Mouse (Mus musculus) layer of hippocampus, postnatal 36 days (tissue): ENCODE data around the gene Arfip2. TPM values are rescaled to one million over a fixed set of nuclear protein-coding genes. Genes with fewer than 3 reads are reported as not detected.
A peak's percentile ranks its signal among the peaks of the same experiment; 100 is the strongest.

Experiments
- DNase-seq, 2 experiments: peaks; one replicate each; pipeline ENCODE4 v3.0.0; 2022
- total RNA-seq, 2 experiments: library from RNA; stranded (reverse); gene quantifications; 2 replicates each; pipeline ENCODE4 v1.2.3; 2021

Gene Arfip2
- total RNA-seq: 100 to 1,000 TPM in 1 of 2 experiments, 10 to 100 TPM in 1; 96.9 to 108 TPM

DNA sequence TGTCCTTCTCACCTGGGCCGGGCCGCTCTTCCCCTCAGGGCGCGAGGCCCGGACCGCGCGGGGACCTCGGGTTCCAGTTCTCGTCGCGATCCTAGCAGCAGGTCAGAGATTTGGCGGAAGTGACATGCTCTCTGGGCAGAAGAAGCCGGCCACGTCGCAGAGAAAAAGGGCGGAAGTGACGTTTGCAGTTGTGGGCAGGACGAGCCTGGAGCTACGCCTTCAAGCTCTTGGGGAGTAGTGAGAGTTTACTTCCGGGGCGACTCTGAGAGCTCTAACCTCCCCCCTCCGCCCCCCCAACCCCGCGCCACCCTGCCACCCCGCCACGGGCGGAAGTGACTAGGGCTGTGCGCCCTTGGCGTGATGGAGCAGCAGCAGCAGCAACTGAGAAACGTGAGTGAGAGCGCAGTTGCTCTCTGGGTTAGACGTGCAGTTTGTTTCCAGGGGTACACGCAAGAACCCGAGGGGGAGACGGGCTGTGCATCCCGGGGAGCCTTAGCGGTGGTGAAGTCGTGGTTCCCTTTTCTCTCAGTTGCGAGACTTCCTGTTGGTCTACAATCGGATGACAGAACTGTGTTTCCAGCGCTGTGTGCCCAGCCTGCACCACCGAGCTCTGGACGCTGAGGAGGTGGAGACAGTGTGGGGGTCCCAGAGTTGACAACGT lies at the start of gene Arfip2, which contains the start of gene Gm45799:
Arfip2 (minus strand) TSS at position 184 of the 661 bp plus-strand sequence.
Gm45799 (plus strand) TSS at position 320 of the 661 bp plus-strand sequence.
- DNase-seq: peak; percentile 95 to 97

DNA sequence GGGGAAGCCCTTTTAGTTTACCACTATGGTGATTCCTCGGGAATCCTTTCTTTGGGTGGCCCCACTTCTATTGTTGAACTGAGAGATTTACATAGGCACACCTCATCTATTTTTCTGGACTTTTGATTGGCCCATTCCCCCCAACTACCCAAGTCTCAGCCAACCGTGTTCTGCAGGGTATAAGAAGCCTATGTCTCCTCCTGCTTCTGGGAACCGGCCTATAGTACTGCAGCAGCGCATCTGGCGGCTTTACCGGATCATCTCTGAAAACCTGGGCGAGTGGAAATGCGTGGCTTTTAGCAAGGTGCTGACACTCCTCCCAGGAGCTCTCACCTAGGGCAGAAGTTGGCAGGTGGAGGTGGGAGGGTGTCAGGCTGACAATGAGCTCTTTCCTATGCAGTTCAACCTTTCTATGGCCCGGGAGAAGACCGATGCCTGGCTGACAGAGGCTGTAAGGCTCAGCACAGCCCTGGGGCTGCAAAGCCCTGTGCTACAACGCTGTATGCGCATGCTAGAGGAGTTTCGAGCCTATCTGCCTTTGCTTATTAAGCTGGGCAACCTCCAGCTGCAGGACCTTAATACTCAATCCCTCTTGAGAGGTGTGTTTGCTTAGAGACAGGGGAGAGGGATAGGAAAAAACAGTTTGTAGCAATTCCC lies 45.5 kb upstream of the Arfip2 start:
- no peak for DNase-seq

DNA sequence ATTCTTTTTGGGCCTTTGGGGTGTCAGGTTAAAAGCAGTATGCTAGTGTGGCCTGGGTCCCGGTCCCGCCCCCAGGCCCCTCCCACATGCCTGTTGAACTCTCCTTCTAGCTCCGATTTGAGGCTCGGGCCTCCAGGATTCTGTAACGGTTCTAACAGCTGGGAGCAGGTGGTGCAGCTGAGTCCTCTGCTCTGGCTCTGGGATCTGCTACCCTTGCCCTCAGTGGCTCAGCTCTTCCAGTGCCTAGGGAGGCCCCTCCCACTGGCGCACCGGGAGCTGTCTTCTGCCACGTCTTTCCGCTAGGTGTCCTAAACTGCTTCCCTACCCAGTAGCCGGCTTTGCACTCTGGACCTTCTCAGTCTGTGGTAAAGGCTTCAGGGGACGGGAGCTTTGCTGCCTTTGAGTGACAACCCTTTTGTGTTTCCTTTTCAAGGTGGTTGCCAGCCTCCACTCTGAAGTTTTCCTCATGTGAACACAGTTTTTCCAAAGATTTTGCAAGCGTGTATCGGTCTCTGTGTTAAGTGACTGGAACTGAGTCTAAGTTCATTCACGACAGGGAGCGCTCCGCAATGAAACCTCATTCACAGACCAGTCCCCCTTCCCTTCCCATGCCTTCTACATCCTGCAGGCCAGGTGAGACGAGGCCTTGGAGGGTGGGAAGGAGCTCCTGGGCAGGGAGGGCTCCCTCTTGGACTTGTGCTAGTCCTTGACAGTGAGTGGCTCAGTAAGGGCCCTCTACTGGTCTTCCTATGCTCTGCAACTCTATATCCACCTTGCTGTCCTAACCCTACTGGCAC lies 10.6 kb upstream of the Arfip2 start, which contains the start of gene Dnhd1:
Dnhd1 (plus strand) TSS at position 189 of the 797 bp plus-strand sequence.
- peak; percentile 40 to 60 for DNase-seq

DNA sequence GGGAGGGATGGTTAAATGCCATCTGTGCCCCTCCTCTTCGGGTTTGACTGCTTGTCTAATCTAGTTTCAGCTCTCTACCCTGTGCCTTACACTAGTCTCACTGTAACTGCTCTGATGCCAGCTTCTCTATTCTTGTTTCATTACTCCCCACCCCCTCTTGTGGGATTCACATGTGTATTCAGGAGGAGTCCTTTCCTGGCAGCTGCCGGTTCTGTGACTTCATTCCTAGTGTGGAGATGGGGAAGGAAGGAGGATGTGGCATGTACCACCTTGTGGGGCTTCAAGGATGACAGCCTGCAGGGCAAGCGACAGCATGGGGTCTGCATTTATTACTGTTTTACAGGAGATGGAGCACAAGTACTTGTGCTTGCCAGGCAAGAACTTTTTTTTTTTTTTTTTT lies 1.7 kb upstream of the Arfip2 start:
- no peak for DNase-seq

DNA sequence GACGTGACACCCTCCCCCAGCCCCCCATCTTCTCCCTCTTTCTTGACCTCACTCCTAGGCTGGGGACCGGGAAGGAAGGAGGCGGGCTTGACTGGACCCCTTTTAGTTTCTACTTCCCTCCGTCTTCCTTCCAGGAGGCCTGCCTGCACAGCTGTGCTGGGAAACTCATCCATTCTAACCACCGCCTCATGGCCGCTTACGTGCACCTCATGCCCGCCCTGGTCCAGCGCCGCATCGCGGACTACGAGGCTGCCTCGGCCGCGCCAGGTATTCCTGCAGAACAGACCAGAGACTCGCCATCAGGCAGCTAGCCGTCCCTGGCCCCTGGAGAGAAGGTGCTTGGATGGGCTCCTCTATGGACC lies 659 bp upstream of the Arfip2 start:
- no peak for DNase-seq

DNA sequence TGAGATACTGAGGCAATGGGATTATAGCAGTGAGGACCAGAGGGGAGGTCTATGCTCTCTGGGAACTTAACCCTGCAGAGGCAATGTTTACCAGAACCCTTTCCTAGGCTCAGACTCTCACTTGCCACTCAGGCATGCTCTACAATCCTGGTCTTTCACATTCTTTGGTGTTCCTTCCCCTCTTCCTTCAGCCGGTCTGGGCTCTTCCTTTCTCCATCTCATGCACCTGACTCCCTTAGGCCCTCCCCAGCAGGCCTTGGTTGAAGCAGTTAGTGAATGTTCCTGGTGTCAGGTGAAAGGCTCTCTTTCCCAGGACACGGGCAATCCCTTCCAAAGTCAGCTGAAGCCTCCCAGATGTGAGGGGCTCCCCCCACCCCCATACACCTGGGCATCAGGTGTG lies 460 bp downstream of the Arfip2 start, which contains the start of gene Timm10b:
Timm10b (plus strand) TSS at position 301 of the 400 bp plus-strand sequence.
- DNase-seq: no peak

DNA sequence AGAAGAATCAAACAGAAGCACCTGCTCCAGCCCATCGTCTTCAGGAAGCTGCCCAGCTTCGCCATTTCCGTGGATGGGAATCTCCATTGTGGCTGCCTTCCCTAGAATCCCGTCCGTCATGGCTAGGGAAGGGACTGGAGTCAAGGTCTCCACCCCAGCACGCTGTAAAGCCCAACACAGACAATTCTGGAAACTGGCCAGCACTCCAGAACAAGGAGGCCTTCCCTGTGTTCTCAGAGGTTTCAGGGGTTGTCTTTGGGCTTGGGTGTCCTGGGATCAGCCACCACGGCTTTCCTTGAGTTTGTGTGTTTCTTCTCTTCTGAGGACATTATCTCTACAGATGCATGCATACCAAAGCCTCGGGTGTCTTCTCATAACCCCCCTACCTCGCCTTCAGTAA lies 912 bp downstream of the Arfip2 start:
- no peak for DNase-seq

DNA sequence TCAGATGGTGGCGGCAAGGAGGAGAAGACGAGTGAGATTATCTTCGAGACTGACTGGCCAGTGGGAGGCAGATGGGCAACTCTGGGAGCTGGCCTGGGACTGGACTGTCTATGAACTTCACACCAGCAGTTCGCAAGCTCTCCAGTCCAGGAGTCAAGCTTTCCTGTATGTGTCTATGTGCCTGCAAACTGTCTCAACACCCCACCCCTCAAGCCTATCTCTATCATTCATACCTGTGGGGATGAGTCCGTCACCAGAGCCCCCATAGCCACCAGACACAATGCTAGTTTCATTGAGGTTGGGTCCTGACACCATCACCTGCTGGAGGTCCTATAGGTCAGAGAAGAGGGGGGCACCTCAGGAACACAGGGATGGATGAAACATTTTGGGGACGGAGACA lies 1.4 kb downstream of the Arfip2 start:
- no peak for DNase-seq

DNA sequence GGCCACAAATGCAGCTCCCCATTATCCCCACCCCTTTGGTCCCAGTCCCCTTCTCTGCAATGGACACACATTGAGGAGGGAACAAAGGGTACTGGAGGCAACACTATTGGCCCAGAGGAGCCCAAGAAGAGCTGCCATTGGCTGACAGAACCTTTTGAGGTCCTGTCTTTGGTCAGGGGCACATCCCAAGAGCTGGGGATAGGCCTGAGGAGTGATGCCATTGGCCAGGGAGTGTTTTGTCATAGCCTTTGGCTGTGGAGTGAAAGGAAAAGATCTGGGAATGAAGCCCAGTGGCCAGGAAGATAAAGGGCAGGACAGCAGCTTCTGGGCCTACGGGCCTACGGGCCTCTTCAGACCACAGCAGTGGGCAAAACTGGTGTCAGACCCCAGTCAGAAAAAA lies 4.5 kb downstream of the Arfip2 start:
- DNase-seq: no peak

DNA sequence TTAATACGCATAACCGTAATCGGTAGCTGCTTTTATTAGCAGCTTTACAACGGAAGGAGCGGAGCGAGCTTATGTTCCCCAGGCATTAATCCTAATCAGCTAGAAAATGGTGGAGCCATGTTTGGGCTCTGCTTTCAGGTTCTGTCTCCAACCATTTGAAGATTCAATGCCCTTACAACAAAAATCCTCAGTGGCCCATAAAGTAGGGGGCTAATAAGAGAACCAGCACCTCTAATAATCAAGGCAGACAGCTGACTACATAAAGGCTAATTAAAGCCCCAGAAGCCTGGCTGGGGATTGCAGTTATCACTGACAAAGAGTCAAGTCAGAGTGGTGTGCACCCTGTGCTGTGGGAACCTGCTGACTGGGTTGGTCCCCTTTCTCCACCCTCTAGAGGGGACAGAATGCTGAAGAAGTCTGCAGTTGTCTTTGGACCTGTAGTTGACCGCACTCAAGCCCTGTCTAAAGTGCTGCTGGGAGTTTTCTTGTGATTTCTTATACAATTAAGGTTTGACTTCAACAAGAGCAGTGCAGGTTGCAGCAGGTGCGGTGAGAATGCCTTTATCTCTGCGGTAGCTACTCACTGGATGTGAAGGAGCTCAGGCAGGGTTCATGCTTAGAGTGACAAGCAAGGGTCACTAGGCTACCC lies 5.8 kb downstream of the Arfip2 start:
- no peak for DNase-seq

DNA sequence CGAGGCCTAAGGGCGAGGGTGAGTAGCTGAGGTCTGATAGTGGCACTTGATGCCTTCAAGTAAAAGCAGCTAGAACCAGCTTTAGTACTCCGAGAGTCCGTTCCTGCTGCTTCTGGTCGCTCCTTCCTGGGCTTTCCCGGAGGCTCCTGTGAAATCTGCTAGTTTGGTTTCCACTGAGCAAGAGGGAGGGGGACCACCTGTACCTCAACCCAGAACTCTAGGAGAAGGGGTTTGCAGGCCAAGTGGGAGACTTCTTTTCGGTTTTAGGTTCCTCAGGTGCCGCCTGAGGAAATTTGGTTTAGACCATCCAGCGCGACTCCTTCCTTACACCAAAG lies 6.4 kb downstream of the Arfip2 start:
- no peak for DNase-seq

DNA sequence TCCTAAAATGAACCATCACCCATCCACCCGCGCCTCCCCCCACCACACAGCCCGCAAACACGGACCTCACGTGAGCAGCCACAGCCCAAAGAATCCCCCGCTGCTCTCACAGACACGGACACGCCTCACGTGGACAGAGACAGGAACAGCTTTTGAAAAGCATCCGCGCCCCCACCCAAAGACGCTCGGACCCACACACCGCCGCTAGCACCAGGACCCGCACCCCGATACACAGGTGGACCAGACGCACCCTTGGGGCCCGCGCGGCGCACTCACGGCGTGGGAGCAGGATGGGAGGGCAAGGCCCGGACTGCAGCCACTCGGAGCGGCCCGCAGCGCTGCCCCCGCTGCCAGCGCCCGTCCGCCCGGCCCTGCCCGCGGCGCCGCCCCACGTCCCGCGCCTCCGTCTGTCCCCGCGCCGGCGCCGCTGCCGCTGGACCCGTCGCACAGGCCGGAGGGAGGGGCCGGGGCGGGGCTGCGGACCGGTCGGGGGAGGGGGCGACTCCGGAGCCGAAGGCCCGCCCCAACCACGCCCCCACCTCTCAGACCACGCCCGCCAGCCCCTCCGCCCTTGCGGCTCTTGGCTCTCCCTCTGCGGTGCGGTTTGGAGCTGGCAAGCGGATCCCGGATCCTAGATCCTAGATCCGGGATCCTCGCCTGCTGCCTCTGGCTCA lies 7.0 kb downstream of the Arfip2 start, which contains the start of gene Trim3:
Trim3 (minus strand) TSS at position 445 of the 674 bp plus-strand sequence.
- peak; percentile 91 for DNase-seq

DNA sequence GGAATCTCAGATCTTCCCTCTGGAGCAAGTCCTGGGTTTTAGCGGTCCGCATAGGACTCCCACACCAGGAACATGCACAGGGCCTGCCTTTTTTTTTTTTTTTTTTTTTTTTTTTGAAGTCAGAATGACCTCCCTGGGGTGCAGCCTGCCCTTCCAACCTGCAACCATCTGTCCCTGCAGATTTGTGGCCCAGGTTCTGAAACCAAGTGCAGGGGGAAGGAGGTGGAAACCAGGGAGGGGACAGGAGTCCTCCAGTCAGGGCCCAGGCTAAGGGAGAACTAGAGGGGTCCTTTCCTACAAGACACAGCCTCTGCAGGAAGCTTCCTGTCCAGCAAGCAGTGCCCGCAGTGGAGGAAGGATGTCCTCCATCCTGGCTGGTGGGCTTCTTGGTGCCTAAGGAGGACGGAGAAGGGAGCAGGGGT lies 7.7 kb downstream of the Arfip2 start:
- DNase-seq: no peak

DNA sequence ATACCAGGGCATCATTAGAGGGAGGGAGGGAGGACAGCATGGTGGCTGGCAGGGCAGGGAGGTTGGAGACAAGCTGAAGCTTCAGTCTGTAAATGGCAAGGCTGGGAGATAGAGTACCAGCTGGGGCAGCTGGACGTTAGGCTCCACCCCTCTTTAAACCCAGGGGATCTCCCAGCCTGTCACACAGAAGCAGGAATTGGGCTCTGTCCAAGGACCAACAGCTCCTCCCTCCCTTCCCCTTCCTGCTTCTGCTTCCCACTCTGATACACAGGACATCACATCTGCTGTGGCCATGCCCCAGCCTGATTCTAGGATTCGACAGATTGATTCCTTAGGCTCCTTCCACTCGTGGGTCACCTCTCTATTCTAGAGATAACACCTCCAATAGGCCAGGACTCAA lies 11.6 kb downstream of the Arfip2 start:
- peak in 1 of 2 experiments; percentile 29 for DNase-seq

DNA sequence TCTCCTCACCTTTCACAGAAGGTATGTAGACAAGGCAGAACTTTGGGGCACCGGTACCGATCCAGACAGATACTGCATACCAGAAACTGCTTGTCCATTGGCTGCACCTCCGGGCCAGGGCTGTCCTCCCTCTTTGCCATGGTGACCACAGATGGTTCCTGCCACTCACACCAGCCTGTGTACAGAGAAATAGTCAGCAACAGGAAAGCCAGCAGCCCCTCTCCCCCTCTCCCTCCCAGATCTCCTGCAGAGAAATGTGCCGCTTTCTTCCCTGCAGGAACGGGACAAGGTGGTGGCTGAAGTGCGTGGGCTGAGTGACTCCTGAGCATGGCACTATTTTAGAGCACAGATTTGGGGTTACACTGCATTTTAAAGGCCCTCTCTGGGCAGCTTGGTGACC lies 14.8 kb downstream of the Arfip2 start:
- no peak for DNase-seq

DNA sequence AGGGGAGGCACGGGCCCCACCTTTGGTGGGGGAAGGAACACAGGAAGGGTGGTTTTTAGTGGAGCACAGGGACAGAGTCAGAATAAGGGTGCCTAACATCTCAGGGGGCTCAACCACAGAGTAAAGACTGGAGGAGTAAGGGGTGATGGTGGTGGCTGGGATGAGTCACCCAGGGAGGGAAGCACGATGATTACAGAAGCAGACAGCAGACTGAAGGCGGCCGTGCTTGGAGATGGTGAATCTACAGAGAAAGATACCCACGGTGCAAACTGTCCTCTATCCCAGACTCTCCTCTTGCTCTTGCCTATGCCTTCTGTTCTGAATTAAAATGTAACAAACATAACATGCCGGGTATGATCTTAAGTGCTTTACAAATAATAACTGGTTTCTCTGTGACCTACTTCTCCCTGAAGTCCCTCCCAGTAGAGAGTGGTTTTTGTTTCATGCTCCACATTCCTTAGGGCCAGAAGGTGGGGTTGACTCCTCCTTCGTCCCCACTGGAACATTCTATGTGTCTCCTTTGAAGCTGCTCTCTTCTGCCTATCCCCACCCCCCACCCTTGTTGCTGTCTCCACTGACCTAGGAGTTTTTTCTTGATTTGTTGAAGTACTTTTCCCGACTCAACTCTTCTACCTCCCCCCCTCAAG lies 18.4 kb downstream of the Arfip2 start:
- DNase-seq: no peak

DNA sequence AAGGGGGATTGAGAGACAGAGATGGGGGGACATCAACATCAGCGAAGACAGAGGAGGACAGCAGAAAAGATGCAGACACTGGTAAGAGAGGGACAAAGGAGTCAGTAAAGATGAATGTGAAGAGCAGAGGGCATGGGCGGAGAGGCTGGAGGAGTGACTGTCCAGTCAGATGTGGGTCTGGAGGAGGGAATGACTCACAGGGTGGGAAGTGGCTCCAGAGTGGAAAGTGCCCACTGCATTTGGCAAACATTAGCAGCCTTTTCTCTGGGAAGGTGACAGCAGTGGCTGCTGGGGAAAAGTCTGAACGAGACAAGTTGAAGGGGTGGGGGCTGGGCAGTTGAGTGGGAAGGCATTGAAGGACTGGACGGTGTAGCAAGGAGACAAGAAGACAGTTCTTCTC lies 19.2 kb downstream of the Arfip2 start:
- no peak for DNase-seq

DNA sequence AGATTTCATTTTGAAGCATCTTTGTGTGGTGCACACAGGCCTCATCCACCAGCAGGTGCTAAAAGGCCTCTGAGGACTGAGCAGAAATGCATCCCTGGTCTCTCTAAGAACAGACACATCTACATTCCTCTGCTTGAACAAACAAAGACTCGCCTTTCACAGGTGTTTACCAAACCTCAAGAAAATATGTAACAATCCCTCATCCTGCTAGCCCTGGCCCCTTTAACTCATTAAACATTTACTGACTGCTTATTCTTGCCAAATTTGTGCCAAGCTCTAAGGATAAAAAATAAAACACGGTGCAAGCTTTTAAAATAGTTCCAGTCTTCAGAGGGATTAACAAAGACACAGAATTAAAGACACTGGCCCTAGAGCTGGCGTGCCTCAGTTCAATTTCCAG lies 20.5 kb downstream of the Arfip2 start:
- DNase-seq: no peak

DNA sequence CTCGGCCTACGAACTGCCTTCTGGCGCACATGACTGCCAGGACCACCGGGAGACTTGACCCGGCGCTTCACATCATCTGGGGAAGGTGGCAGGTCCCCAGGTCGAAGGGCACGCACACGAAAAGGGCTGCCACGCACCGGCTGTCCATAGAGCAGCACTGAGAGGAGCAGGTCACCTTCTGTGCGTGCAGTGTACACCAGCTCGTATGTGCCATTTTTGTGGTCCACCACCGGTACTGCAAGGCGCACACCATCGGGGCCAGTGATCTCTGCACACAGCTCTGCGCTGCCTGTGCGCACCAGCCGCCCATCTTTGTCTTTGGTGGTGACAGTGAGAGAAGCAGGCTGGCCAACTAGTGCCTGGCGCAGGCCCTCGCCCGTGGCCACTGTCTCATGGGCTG lies 22.4 kb downstream of the Arfip2 start:
- DNase-seq: no peak

DNA sequence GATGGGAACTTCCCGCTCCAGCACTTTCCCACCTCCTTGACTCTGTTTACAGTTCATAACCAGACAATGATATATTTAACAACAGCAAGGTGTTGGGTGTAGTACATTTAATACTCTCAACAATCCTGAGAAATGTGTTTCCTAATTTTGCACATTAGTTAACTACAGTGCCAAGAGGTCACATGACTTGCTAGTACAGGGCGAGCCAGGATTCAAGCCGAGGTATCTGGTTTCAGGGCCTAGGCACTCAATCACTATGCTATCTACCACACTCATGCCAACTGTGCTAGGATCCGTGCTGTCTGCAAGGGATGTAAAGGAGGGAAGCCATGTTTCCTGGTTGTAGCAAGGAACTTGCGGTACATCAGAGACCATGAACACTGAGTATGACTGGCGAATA lies 23.7 kb downstream of the Arfip2 start:
- no peak for DNase-seq

DNA sequence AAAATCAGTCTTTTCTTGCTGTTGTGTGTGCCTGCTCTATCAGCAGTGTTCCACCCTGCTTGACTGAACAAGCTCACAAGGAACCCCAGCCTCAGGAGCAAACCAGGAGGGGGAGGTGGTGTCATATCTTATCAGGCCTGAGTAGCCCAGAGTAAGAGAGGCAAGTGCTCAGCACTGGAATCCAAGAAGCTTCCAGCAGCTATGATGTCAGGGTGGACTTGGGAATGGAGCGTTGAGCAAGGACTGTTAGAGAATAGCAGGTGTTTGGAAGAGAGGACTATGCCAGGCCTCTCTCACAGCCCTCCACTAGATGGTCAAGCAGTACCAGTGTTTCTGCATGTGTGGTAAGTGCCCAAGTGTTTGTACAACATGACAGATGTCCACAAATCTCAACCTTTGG lies 24.5 kb downstream of the Arfip2 start:
- DNase-seq: no peak

DNA sequence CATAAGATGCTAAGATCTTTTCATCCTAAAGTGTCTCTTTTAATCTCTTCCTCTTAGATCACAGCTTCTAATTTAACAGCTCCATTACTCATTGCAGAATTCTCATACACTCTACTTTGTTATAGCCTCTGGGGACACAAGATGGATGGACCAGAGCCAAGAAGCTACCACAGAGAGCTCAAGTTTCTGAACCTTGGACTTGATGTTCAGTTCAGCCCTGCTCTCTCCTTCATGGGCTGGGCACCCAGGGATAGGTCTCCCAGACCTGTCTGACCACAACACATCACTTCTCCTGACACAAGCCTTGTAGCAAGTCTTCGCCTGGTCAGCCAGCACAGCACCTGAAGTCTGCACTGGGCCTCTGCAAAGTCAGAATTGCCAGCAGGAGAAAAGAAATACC lies 25.8 kb downstream of the Arfip2 start:
- no peak for DNase-seq
